Mouse (Mus musculus) E14TG2a.4 (cell line): Measurements from ENCODE around the gene Slc7a11.

ENCODE experiments used
- CTCF ChIP-seq: conservative IDR thresholded peaks from 2 replicates; pipeline ENCODE4 v1.5.1; 2014; ENCODE audit warnings: low read length
- NANOG ChIP-seq: IDR thresholded peaks from 2 replicates; pipeline ENCODE4 v1.6.1; 2014; ENCODE audit warnings: borderline replicate concordance, low read length, mixed read lengths

DNA sequence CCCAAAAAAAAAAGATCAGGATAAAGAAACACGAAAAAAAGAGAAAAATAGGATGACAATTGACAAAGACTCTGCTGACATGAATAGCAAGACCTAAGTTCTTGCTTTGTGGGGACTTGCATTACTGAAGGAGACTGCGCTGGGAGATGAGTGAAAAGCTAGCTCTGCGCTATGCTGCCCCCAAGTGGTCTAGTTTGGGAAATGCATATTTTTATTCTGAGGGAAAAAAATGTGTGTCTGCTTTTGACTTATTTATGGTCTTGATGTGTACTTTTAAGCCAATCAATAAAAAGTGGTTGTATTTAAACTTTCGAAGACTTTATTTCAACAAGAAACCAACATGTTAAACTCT lies 142.5 kb downstream of the Slc7a11 start:
- TF ChIP-seq CTCF (peak; percentile 75), NANOG (no peak)
